Mouse (Mus musculus) macrophage (primary cell): ENCODE results near the gene Ube3b. TPM values are rescaled to one million over a fixed set of nuclear protein-coding genes. Genes with fewer than 3 reads are reported as not detected.

Experiments used
- H3K27ac ChIP-seq: fragments of 350-480 bp; formaldehyde crosslinking; 2 replicates; pipeline ENCODE4 v1.9.0; 2021
- H3K36me3 ChIP-seq: fragments of 350-480 bp; formaldehyde crosslinking; 2 replicates; pipeline ENCODE4 v1.9.0; 2021; ENCODE audit errors: inconsistent target
- H3K4me3 ChIP-seq: fragments of 350-480 bp; formaldehyde crosslinking; 2 replicates; pipeline ENCODE4 v1.9.0; 2021; ENCODE audit errors: inconsistent target
- H3K79me2 ChIP-seq: fragments of 350-480 bp; formaldehyde crosslinking; 2 replicates; pipeline ENCODE4 v1.9.0; 2021; ENCODE audit errors: inconsistent target
- WGBS: methylation state at CpG from one replicate; pipeline ENCODE4 v1.1.7; 2026; ENCODE audit warnings: inconsistent platforms; ENCODE audit not compliant: missing documents; 5-methylcytosine and 5-hydroxymethylcytosine counted together
- polyA plus RNA-seq: library from polyadenylated mRNA; stranded (reverse); fragments of 250-400 nt; gene quantifications from 3 replicates; pipeline ENCODE4 v1.2.4, GENCODE M21; 2018; ENCODE audit warnings: inconsistent platforms
- total RNA-seq, 78 experiments: library from RNA; depleted of rRNA; stranded (reverse); fragments of 250-400 nt; gene quantifications; 1 replicate in 9 of 78; 2 replicates in 24 of 78; 3 replicates in 43 of 78; 4 replicates in 2 of 78; pipeline ENCODE4 v1.2.4; 2018; ENCODE audit warnings: inconsistent platforms in 56 of 78

Ube3b gene
- 100 to 1,000 TPM in 1 of 26 experiments, 10 to 100 TPM in 25; 35.8 to 103 (median 51.7) TPM for total RNA-seq (2018; cell fraction: chromatin; rRNA removed)
- total RNA-seq (2018; cell fraction: cytosol; rRNA removed) = 10 to 100 TPM; 27.3 to 58.6 (median 40.6) TPM
- 10 to 100 TPM; 30.3 to 65.5 (median 42.2) TPM for total RNA-seq (2018; cell fraction: nucleus; rRNA removed)
- 30.9 to 38.3 TPM (median 37.2 TPM) in 3 replicates for polyA plus RNA-seq

GRCm38 (mm10) chr5:114380209-114381012 is at the start of gene Ube3b, which contains the start of gene Kctd10:
Gene Ube3b, plus strand, starts transcription at chr5:114380607.
Gene Kctd10, minus strand, starts transcription at chr5:114380508.
- H3K4me3 ChIP-seq = peak within 1 kb of the TSS; percentile 95
- H3K27ac ChIP-seq = peak within 1 kb of the TSS; percentile 80
- 1% methylated on average over 72 of the region's 74 CpGs for WGBS
- peaks cover 6% of the 10 kb centered on the region; the same call in 1 of the 2 replicates for H3K36me3 ChIP-seq
- H3K79me2 ChIP-seq = peaks cover 87% of the 10 kb centered on the region

- whole genome bisulfite sequencing = 71% methylated on average over 5 of the region's 5 CpGs
These were observed 37.4 kb upstream of the Ube3b start for GRCm38 (mm10) chr5:114342996-114343395.

GRCm38 (mm10) chr5:114343612-114344011 is 36.8 kb upstream of the Ube3b start:
- no peak overlapping the region for H3K27ac ChIP-seq
- no peaks in the 10 kb centered on the region for H3K36me3 ChIP-seq
- no peak overlapping the region for H3K4me3 ChIP-seq
- WGBS = 57% methylated on average over 6 of the region's 7 CpGs
- no peaks in the 10 kb centered on the region for H3K79me2 ChIP-seq

More at GRCm38 (mm10) chr5:114342996-114343395, 37.4 kb upstream of the Ube3b start:
- no peaks in the 10 kb centered on the region for H3K36me3 ChIP-seq
- H3K27ac ChIP-seq = no peak overlapping the region
- no peaks in the 10 kb centered on the region for H3K79me2 ChIP-seq
- H3K4me3 ChIP-seq = no peak overlapping the region

- Histone ChIP-seq H3K4me3 (no peak overlapping the region), H3K27ac (no peak overlapping the region), H3K79me2 (no peaks in the 10 kb centered on the region), H3K36me3 (no peaks in the 10 kb centered on the region)
- WGBS = 80% methylated on average over 3 of the region's 3 CpGs
These were observed 34.9 kb upstream of the Ube3b start for GRCm38 (mm10) chr5:114345538-114345937.

- Histone ChIP-seq H3K79me2 (no peaks in the 10 kb centered on the region), H3K4me3 (no peak overlapping the region), H3K36me3 (no peaks in the 10 kb centered on the region), H3K27ac (no peak overlapping the region)
- 70% methylated on average over 10 of the region's 10 CpGs for WGBS
These were observed 33.4 kb upstream of the Ube3b start for GRCm38 (mm10) chr5:114347005-114347404.

- Histone ChIP-seq H3K79me2 (no peaks in the 10 kb centered on the region), H3K36me3 (no peaks in the 10 kb centered on the region), H3K27ac (no peak overlapping the region), H3K4me3 (no peak overlapping the region)
- WGBS = 76% methylated on average over 10 of the region's 10 CpGs
These were observed 28.9 kb upstream of the Ube3b start for GRCm38 (mm10) chr5:114351490-114351889.

- H3K4me3 ChIP-seq = no peak overlapping the region
- no peaks in the 10 kb centered on the region for H3K79me2 ChIP-seq
- no peaks in the 10 kb centered on the region for H3K36me3 ChIP-seq
- WGBS = 22% methylated on average over 7 of the region's 7 CpGs
- H3K27ac ChIP-seq = no peak overlapping the region
These were observed 24.0 kb upstream of the Ube3b start for GRCm38 (mm10) chr5:114356250-114356935.

GRCm38 (mm10) chr5:114356936-114357751 is 23.3 kb upstream of the Ube3b start:
- WGBS = 72% methylated on average over 23 of the region's 23 CpGs
- H3K36me3 ChIP-seq = no peaks in the 10 kb centered on the region
- no peak overlapping the region for H3K27ac ChIP-seq
- no peak overlapping the region for H3K4me3 ChIP-seq
- no peaks in the 10 kb centered on the region for H3K79me2 ChIP-seq

- no peak overlapping the region for H3K4me3 ChIP-seq
- peaks cover 14% of the 10 kb centered on the region for H3K36me3 ChIP-seq
- no peaks in the 10 kb centered on the region for H3K79me2 ChIP-seq
- WGBS = 88% methylated on average over 10 of the region's 10 CpGs
- H3K27ac ChIP-seq = no peak overlapping the region
These were observed 21.6 kb upstream of the Ube3b start for GRCm38 (mm10) chr5:114358833-114359232.

- 51% methylated on average over 8 of the region's 8 CpGs for WGBS
- Histone ChIP-seq H3K79me2 (no peaks in the 10 kb centered on the region), H3K36me3 (peaks cover 20% of the 10 kb centered on the region), H3K27ac (no peak overlapping the region), H3K4me3 (no peak overlapping the region)
These were observed 20.8 kb upstream of the Ube3b start for GRCm38 (mm10) chr5:114359586-114359985.

GRCm38 (mm10) chr5:114360968-114361367 is 19.4 kb upstream of the Ube3b start:
- 36% methylated on average over 13 of the region's 15 CpGs for WGBS
- H3K36me3 ChIP-seq = peaks cover 32% of the 10 kb centered on the region
- no peak overlapping the region for H3K4me3 ChIP-seq
- H3K79me2 ChIP-seq = no peaks in the 10 kb centered on the region
- H3K27ac ChIP-seq = no peak overlapping the region

- Histone ChIP-seq H3K27ac (no peak overlapping the region), H3K36me3 (peaks cover 74% of the 10 kb centered on the region), H3K79me2 (peaks cover 16% of the 10 kb centered on the region), H3K4me3 (no peak overlapping the region)
- WGBS = 43% methylated on average over 20 of the region's 23 CpGs
These were observed 15.2 kb upstream of the Ube3b start for GRCm38 (mm10) chr5:114365043-114365752.

GRCm38 (mm10) chr5:114368121-114368520 is 12.3 kb upstream of the Ube3b start:
- WGBS = 95% methylated on average over 14 of the region's 14 CpGs
- Histone ChIP-seq H3K36me3 (peaks cover 71% of the 10 kb centered on the region), H3K79me2 (peaks cover 33% of the 10 kb centered on the region), H3K27ac (no peak overlapping the region), H3K4me3 (no peak overlapping the region)
